Mouse (Mus musculus) G1E (cell line): ENCODE data around the gene Kntc1.

Experiments used
- CTCF ChIP-seq: IDR thresholded peaks from 2 replicates; pipeline ENCODE4 v1.5.1; 2012; ENCODE audit warnings: low read depth, low read length, inconsistent platforms, mixed read lengths
- GATA1 ChIP-seq: IDR thresholded peaks from 2 replicates; pipeline ENCODE4 v1.6.1; 2012; ENCODE audit warnings: borderline replicate concordance, low read length, inconsistent platforms, mixed read lengths

DNA sequence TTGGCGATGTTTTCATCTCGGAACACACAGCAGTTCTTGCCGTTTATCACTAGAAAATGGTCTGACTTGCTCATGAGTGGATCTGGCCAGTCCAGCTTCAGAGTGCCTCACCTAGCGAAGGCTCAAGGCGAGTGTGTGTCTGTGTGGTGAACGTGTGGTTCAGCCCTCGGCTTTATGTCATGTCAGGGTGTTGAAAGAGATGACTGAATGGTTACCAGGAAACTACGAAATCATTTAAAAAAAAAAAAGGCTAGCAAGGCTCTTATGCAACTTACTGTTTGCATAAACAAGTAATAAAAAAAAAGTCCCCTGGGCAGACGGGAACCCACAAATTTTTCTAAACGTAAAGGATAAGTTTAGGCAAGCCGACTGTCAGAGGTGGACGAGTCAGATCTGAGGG is 115.8 kb downstream of the Kntc1 start, which contains the start of gene Hcar2:
- TF ChIP-seq CTCF, result no peak
- TF ChIP-seq GATA1, result no peak
